9 mouse cellular contexts compared by ENCODE assay signal in the genomic region with DNA sequence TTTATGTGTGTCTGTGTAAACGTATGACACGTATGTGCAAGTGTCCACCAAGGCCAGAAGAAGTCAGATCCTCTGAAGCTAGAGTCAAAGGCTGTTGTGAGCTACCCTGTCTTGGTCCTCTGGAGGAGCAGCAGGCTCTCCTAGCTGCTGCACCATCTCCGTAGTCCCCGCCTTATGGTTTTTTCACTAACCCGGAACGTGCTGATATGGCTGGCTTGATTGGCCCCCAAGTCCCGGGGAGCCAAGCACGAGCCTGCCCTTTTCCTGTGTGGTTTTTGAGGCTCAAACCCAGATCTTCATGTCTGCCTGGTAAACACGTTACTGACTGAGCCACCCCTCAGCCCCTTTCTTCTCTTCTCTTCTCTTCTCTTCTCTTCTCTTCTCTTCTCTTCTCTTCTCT. TPM values are rescaled to one million over a fixed set of nuclear protein-coding genes. Genes with fewer than 3 reads are reported as not detected.
A peak's percentile ranks its signal among the peaks of the same experiment; 100 is the strongest.
DNase-seq lines count a peak whose midpoint lies in the region; ATAC-seq and TF ChIP-seq lines count a peak whose summit lies in the region.
"Had no signal": no experiment of that assay in that cellular context is flagged by ENCODE, and none has a peak within 500 bp of the region (broad histone marks: within the 10 kb centered on the region; RNA-seq: fewer than 3 reads in every experiment).

No protein-coding gene starts in this region.

- peak; percentile 72 for ATAC-seq in erythroblast, adult 5-6 weeks (replicated peaks; ENCODE audit: low FRiP score, poor library complexity, severe bottlenecking)
- ATAC-seq in stomach, postnatal 0 days (ENCODE audit: low FRiP score, low TSS enrichment) = no peak

- TF ChIP-seq POLR2A in ES-Bruce4 (IDR thresholded peaks at IDR 0.05; ENCODE audit: insufficient read depth, low read length) = no peak

- H3K4me2 ChIP-seq in stomach, postnatal 0 days (replicated peaks; ENCODE audit: low read depth) = no peak overlapping the region
- H3K4me2 ChIP-seq: heart, embryonic 11.5 days had no signal

- DNase-seq in stomach, postnatal 0 days (ENCODE audit: low spot score) = no peak
- no peak for DNase-seq in layer of hippocampus, postnatal 10 days (ENCODE audit: low spot score in 2 of 2)
- DNase-seq in frontal cortex, postnatal 36 days (ENCODE audit: low spot score in 2 of 2) = no peak
- DNase-seq in layer of hippocampus, adult 8-10 months (ENCODE audit: low spot score in 2 of 2) = no peak
- DNase-seq: kidney, postnatal 25 days had no signal

- H3K9me3 ChIP-seq in ES-Bruce4 (replicated peaks; ENCODE audit: control insufficient read depth, insufficient read depth, low read length, poor library complexity, severe bottlenecking) = no peaks in the 10 kb centered on the region
- no peaks in the 10 kb centered on the region for H3K9me3 ChIP-seq in stomach, postnatal 0 days (ENCODE audit: control insufficient read depth, low read length)

- no peaks in the 10 kb centered on the region for H3K27me3 ChIP-seq in ES-Bruce4 (ENCODE audit: control insufficient read depth, insufficient read depth, low read length, poor library complexity, severe bottlenecking)
- H3K27me3 ChIP-seq in stomach, postnatal 0 days (ENCODE audit: control insufficient read depth, insufficient read depth, low read length) = no peaks in the 10 kb centered on the region

- WGBS in macrophage (ENCODE audit: missing documents) = 7% methylated on average over 9 of the region's 9 CpGs
- WGBS in stomach, postnatal 0 days = 70% methylated on average over 9 of the region's 9 CpGs

- no peak overlapping the region for H3K4me3 ChIP-seq in ES-Bruce4 (ENCODE audit: low read depth, low read length)
- H3K4me3 ChIP-seq in macrophage (ENCODE audit: inconsistent target) = peak overlapping the region; percentile 0; the same call in 1 of the 2 replicates
- H3K4me3 ChIP-seq in stomach, postnatal 0 days (ENCODE audit: low read depth, low read length) = no peak overlapping the region

- TF ChIP-seq CTCF in ES-Bruce4 (IDR thresholded peaks at IDR 0.05; ENCODE audit: low read depth, low read length) = no peak
- TF ChIP-seq CTCF in stomach, postnatal 0 days (IDR thresholded peaks at IDR 0.05; ENCODE audit: low read depth) = no peak

- no peak for TF ChIP-seq EP300 in ES-Bruce4 (IDR thresholded peaks at IDR 0.05; ENCODE audit: insufficient read depth, low read depth, low read length)
- no peak for TF ChIP-seq EP300 in stomach, postnatal 0 days (optimal IDR thresholded peaks at IDR 0.05)

- H3K9ac ChIP-seq in ES-Bruce4 (ENCODE audit: low read depth, poor library complexity, severe bottlenecking) = 0 out of 2 replicates have a peak overlapping the region, but pooled peaks have one; percentile 3
- H3K9ac ChIP-seq in stomach, postnatal 0 days (ENCODE audit: low read length) = no peak overlapping the region

- H3K4me1 ChIP-seq in ES-Bruce4 (ENCODE audit: control insufficient read depth, insufficient read depth, low read length) = peaks cover 14% of the 10 kb centered on the region
- peaks cover 3% of the 10 kb centered on the region; the same call in 1 of the 2 replicates for H3K4me1 ChIP-seq in stomach, postnatal 0 days (replicated peaks; ENCODE audit: control insufficient read depth, insufficient read depth)

- H3K36me3 ChIP-seq in ES-Bruce4 (ENCODE audit: control insufficient read depth, insufficient read depth, low read length, poor library complexity, severe bottlenecking) = peaks cover 22% of the 10 kb centered on the region
- no peaks in the 10 kb centered on the region for H3K36me3 ChIP-seq in macrophage (ENCODE audit: inconsistent target)
- H3K36me3 ChIP-seq in stomach, postnatal 0 days (ENCODE audit: control insufficient read depth, insufficient read depth, low read length) = no peaks in the 10 kb centered on the region

- no peaks in the 10 kb centered on the region for H3K79me2 ChIP-seq in macrophage (ENCODE audit: inconsistent target)

- H3K27ac ChIP-seq in ES-Bruce4 (ENCODE audit: insufficient read depth, low read length) = no peak overlapping the region
- no peak overlapping the region for H3K27ac ChIP-seq in macrophage
- H3K27ac ChIP-seq in stomach, postnatal 0 days (replicated peaks) = peak overlapping the region; percentile 35; the same call in 1 of the 2 replicates

RNA-seq across cellular contexts. Expression of a gene that starts 21.0 kb away (rescaled TPM):
- 124 TPM in 2 replicates for polyA plus RNA-seq in ES-Bruce4 (2011; ENCODE audit: insufficient read depth, insufficient read length, low read depth, missing spikeins)
- total RNA-seq in erythroblast, adult 5-6 weeks (2015; ENCODE audit: low replicate concordance) = 3.7 and 5.2 TPM in 2 replicates
- 0.70 and 1.6 TPM in 2 replicates for total RNA-seq in erythroblast, adult 5-6 weeks (2017; ENCODE audit: low replicate concordance)
- total RNA-seq in macrophage (2018; cell fraction: chromatin; rRNA removed) = 10 to 100 TPM in 1 of 26 experiments, 1 to 10 TPM in 20, under 1 TPM in 4, not detected in 1; 0.37 to 13.4 (median 2.9) TPM
- 1 to 10 TPM; 1.3 to 3.8 (median 2.3) TPM for total RNA-seq in macrophage (2018; cell fraction: cytosol; rRNA removed)
- 10 to 100 TPM in 3 of 26 experiments, 1 to 10 TPM in 23; 1.0 to 29.0 (median 3.6) TPM for total RNA-seq in macrophage (2018; cell fraction: nucleus; rRNA removed)
- polyA plus RNA-seq in macrophage (2018) = 1.7 to 8.2 TPM (median 2.6 TPM) in 3 replicates
- 32.9 and 34.2 TPM in 2 replicates for polyA plus RNA-seq in stomach, postnatal 0 days (2015; fragmentation: Nextera tagmentation; extraction: Ambion mirVana)
- 10 to 100 TPM; 53.8 to 55.6 TPM for total RNA-seq in layer of hippocampus, postnatal 10 days (2021)
- total RNA-seq in layer of hippocampus, adult 8-10 months (2022) = 10 to 100 TPM; 28.5 to 41.2 (median 33.1) TPM

Comparison
In these comparisons a context has a peak if more than half of its experiments do, and no peak if none do; other contexts are left out.
1. RNA of a gene that starts 21.0 kb away (total RNA-seq): 53.8 to 55.6 TPM in layer of hippocampus, postnatal 10 days and 28.5 to 41.2 TPM in layer of hippocampus, adult 8-10 months; 0.70 to 5.2 TPM in erythroblast, adult 5-6 weeks; every median in the first group is over 4 times any median in the second.